Mouse (Mus musculus): ENCODE data around the gene Otc. TPM values are rescaled to one million over a fixed set of nuclear protein-coding genes. Genes with fewer than 3 reads are reported as not detected.

Otc gene
- polyA plus RNA-seq (2012; rRNA removed; ENCODE audit: low replicate concordance): not detected in 2 replicates

DNA sequence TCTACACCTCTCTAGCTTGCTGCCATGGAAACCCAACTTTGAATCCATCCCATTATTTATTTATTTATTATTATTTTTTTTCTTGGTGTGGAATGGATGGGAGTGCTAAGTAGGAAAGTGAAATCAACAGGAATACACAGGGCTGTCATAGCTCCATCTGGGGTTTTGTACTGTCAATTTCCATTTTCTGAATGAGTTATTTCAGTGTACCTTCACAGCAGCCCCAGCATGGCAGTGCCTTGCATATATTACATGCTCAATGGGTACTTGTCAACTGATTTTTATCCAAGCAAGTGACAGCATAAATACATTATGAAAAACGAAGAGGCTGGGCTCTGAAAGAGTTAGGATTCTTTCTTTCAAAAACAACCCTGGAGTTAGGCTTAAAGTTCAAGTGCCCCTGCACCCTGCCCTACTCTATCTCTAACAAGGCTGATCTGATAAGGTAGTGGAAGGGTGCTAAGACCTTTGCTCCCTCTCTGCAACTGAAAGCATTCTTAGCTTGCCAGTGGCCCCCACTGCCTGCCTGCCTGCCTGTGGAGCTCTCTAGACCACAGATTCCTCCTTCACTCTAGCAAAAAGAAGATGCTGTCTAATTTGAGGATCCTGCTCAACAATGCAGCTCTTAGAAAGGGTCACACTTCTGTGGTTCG is at the start of gene Otc:
Gene Otc, plus strand, starts transcription at position 454 of the 653 bp plus-strand sequence.

DNA sequence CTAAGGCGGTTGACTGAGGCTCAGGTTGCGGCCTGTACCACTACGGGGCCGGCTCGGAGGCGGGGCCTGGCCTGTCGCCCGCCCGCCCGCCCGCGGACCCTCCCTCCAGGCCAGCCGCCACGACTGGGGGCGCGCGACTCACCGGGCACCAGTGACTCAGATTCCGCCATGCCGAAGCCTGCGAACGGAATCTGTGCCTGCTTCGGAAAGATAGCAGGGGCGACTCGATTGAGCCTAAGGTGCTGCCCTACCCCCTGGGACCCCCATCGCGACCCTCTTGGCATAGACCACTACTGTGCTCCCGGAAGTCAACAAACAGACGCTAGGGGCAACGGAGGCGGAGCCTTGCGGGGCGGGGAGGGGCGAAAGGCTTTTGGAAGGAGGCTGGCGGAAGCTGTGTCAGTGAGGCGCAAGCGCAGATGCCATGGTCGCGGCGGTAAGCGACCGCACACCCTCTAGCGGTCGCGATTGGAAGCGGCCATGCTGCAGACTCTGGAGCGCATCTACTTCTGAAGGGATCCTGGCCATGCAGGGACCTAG is 35.6 kb upstream of the Otc start, which contains the start of gene Rpgr:
Gene Rpgr, minus strand, starts transcription at position 511 of the 540 bp plus-strand sequence.

Other genes with a start within 250 kb of the Otc start
- 18.4 and 37.3 TPM in 2 replicates for gene Srpx, start 134.6 kb upstream of the Otc start, polyA plus RNA-seq (2012; rRNA removed; ENCODE audit: low replicate concordance)
- gene Rpgr, start 35.4 kb upstream of the Otc start, polyA plus RNA-seq (2012; rRNA removed; ENCODE audit: low replicate concordance): 1.7 and 2.9 TPM in 2 replicates
- gene Tspan7, start 232.9 kb downstream of the Otc start, polyA plus RNA-seq (2012; rRNA removed; ENCODE audit: low replicate concordance): 86.5 and 206 TPM in 2 replicates